Mouse (Mus musculus) midbrain, postnatal 0 days (tissue): ENCODE data around the gene Zfp612. TPM values are rescaled to one million over a fixed set of nuclear protein-coding genes. Genes with fewer than 3 reads are reported as not detected.

ENCODE experiments used
- ATAC-seq: fragments of 200-750 bp; cut with Nextera tagmentation; 2 replicates; pipeline ENCODE4 v1.8.0; 2017; ENCODE audit warnings: moderate number of reproducible peaks, mild to moderate bottlenecking, moderate TSS enrichment, moderate library complexity; ENCODE audit not compliant: low FRiP score
- DNase-seq: peaks from one replicate; pipeline ENCODE4 v3.0.0-alpha.2; 2015; ENCODE audit warnings: low spot score
- H3K27ac ChIP-seq: fragments of 300-500 bp; sonication (generic); 2 replicates; pipeline ENCODE4 v1.5.1; 2014; ENCODE audit warnings: low read depth, mild to moderate bottlenecking, low read length, mixed read lengths
- H3K27me3 ChIP-seq: fragments of 300-500 bp; sonication (generic); 2 replicates; pipeline ENCODE4 v1.6.1; 2014; ENCODE audit warnings: low read length, control low read depth, mixed read lengths; ENCODE audit not compliant: insufficient read depth
- H3K36me3 ChIP-seq: fragments of 300-500 bp; sonication (generic); 2 replicates; pipeline ENCODE4 v1.6.1; 2014; ENCODE audit warnings: low read length, control low read depth, mixed read lengths; ENCODE audit not compliant: insufficient read depth
- H3K4me1 ChIP-seq: fragments of 300-500 bp; sonication (generic); 2 replicates; pipeline ENCODE4 v1.6.1; 2014; ENCODE audit warnings: mild to moderate bottlenecking, control low read depth, antibody characterized with exemption, low read length, mixed read lengths; ENCODE audit not compliant: insufficient read depth
- H3K4me2 ChIP-seq: fragments of 300-500 bp; sonication (generic); 2 replicates; pipeline ENCODE4 v1.6.1; 2014; ENCODE audit warnings: low read depth, mild to moderate bottlenecking, low read length, mixed read lengths; ENCODE audit not compliant: poor library complexity, severe bottlenecking
- H3K4me3 ChIP-seq: fragments of 300-500 bp; sonication (generic); 2 replicates; pipeline ENCODE4 v1.5.1; 2014; ENCODE audit warnings: low read depth, mild to moderate bottlenecking, low read length, moderate library complexity
- H3K9ac ChIP-seq: fragments of 300-500 bp; sonication (generic); replicated peaks from 2 replicates; pipeline ENCODE4 v1.6.1; 2014; ENCODE audit warnings: mild to moderate bottlenecking, low read length, moderate library complexity, mixed read lengths; ENCODE audit not compliant: poor library complexity, severe bottlenecking
- H3K9me3 ChIP-seq: fragments of 300-500 bp; sonication (generic); 2 replicates; pipeline ENCODE4 v1.6.1; 2016; ENCODE audit warnings: low read length, control low read depth
- CTCF ChIP-seq: IDR thresholded peaks from 2 replicates; pipeline ENCODE4 v1.5.1; 2016; ENCODE audit warnings: antibody characterized with exemption, mild to moderate bottlenecking
- WGBS: fragments of 180-500 bp; shearing (Covaris S2); extraction: QIAGEN DNeasy Blood & Tissue Kit; methylation state at CpG from one replicate; pipeline ENCODE4 v1.1.7; 2014; 5-methylcytosine and 5-hydroxymethylcytosine counted together
- polyA plus RNA-seq: library from polyadenylated mRNA; unstranded; fragments of >200 nt; fragmentation: Nextera tagmentation; extraction: Ambion mirVana; gene quantifications from 2 replicates; pipeline ENCODE4 v1.2.1, GENCODE M21; 2015
- total RNA-seq: library from RNA; depleted of rRNA; stranded (reverse); fragments of >200 nt; gene quantifications from 2 replicates; pipeline ENCODE4 v1.2.3, GENCODE M21; 2014; rRNA removed

Zfp612 gene
- total and polyA plus RNA-seq, 2 experiments from 2014 or later: 13.6 to 16.5 TPM

GRCm38 (mm10) chr8:110140156-110140555, 60.6 kb downstream of the Zfp612 start:
- Histone ChIP-seq H3K36me3 (no peaks in the 10 kb centered on the region), H3K4me3 (no peak overlapping the region), H3K27ac (no peak overlapping the region), H3K4me1 (no peaks in the 10 kb centered on the region), H3K27me3 (no peaks in the 10 kb centered on the region), H3K4me2 (no peak overlapping the region), H3K9me3 (no peaks in the 10 kb centered on the region), H3K9ac (no peak overlapping the region)
- WGBS: 77% methylated on average over 3 of the region's 3 CpGs
- no peak for DNase-seq
- no peak for ATAC-seq
- no peak for TF ChIP-seq CTCF

- Histone ChIP-seq H3K27ac (no peak overlapping the region), H3K9me3 (no peaks in the 10 kb centered on the region), H3K4me1 (no peaks in the 10 kb centered on the region), H3K4me3 (no peak overlapping the region), H3K27me3 (no peaks in the 10 kb centered on the region), H3K4me2 (no peak overlapping the region), H3K36me3 (no peaks in the 10 kb centered on the region), H3K9ac (no peak overlapping the region)
- 76% methylated on average over 4 of the region's 4 CpGs for WGBS
- no peak for TF ChIP-seq CTCF
- DNase-seq (peak; percentile 24), ATAC-seq (no peak)
These were observed 61.2 kb downstream of the Zfp612 start for GRCm38 (mm10) chr8:110140770-110141169.

Other genes with a start within 250 kb of the Zfp612 start
- gene Phlpp2, start 211.2 kb upstream of the Zfp612 start, total RNA-seq: 11.6 and 14.7 TPM in 2 replicates
- gene Phlpp2, start 211.2 kb upstream of the Zfp612 start, polyA plus RNA-seq: 3.0 and 4.7 TPM in 2 replicates
- 0.47 and 1.4 TPM in 2 replicates for gene Marveld3, start 117.5 kb upstream of the Zfp612 start, total RNA-seq
- gene Marveld3, start 117.5 kb upstream of the Zfp612 start, polyA plus RNA-seq: 1.1 and 1.6 TPM in 2 replicates
- not detected in 2 replicates for gene Tat, start 89.3 kb upstream of the Zfp612 start, total RNA-seq
- 0.14 and 0.15 TPM in 2 replicates for gene Tat, start 89.3 kb upstream of the Zfp612 start, polyA plus RNA-seq
- gene Chst4, start 40.0 kb upstream of the Zfp612 start, total RNA-seq: not detected in 2 replicates
- gene Chst4, start 40.0 kb upstream of the Zfp612 start, polyA plus RNA-seq: not detected in 2 replicates
- gene Gm21964, start 21.5 kb downstream of the Zfp612 start, total RNA-seq: not detected in 2 replicates
- gene Gm21964, start 21.5 kb downstream of the Zfp612 start, polyA plus RNA-seq: not detected in 2 replicates
- not detected in 2 replicates for gene Gm17720, start 23.0 kb downstream of the Zfp612 start, total RNA-seq
- gene Gm17720, start 23.0 kb downstream of the Zfp612 start, polyA plus RNA-seq: not detected in 2 replicates
- 105 and 126 TPM in 2 replicates for gene Calb2, start 88.5 kb downstream of the Zfp612 start, total RNA-seq
- 295 and 359 TPM in 2 replicates for gene Calb2, start 88.5 kb downstream of the Zfp612 start, polyA plus RNA-seq
- gene Cmtr2, start 135.9 kb downstream of the Zfp612 start, total RNA-seq: 17.1 and 19.1 TPM in 2 replicates
- gene Cmtr2, start 135.9 kb downstream of the Zfp612 start, polyA plus RNA-seq: 7.4 and 7.7 TPM in 2 replicates
- 0.52 and 0.88 TPM in 2 replicates for gene Hydin, start 187.2 kb downstream of the Zfp612 start, total RNA-seq
- gene Hydin, start 187.2 kb downstream of the Zfp612 start, polyA plus RNA-seq: 0.37 and 0.49 TPM in 2 replicates